Mouse (Mus musculus) testis, adult 2 months (tissue): ENCODE data around the gene Hoxb7.

Source experiments
- CTCF ChIP-seq: fragments of 200-500 bp; IDR thresholded peaks from 2 replicates; pipeline ENCODE4 v1.5.1; 2012; ENCODE audit warnings: low read depth, mild to moderate bottlenecking, inconsistent platforms, low read length, moderate library complexity; ENCODE audit not compliant: control insufficient read depth, insufficient read depth, insufficient replicate concordance
- POLR2A ChIP-seq: fragments of 200-500 bp; IDR thresholded peaks from 2 replicates; pipeline ENCODE4 v1.6.1; 2012; ENCODE audit warnings: low read depth, mild to moderate bottlenecking, inconsistent platforms, low read length, moderate library complexity; ENCODE audit not compliant: control insufficient read depth

- TF ChIP-seq CTCF, result no peak
- no peak for TF ChIP-seq POLR2A
These were observed 47.0 kb downstream of the Hoxb7 start for GRCm38 (mm10) chr11:96333241-96334001.
